Mouse (Mus musculus): Measurements from ENCODE around the gene Hivep2.

The Hivep2 gene

DNA sequence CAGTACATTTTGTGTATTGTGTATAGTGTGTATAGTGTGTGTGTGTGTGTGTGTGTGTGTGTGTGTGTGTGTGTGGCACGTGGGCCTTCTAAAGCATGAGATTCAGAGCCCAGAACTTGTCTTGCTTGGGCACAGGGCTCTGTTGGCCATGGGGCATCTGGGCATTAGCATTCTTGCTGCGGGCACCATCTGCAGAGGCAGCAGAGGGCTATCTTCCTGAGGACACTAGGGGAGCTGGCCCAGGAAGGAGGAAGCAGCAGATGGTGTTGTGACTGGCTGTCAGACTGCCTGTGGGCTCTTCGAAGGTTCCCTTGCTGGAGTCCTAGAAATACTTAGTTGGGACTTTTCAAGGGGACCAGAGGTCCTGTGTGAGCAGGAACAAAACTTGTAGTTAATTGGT is 116.4 kb downstream of the Hivep2 start:
- no peak for DNase-seq (ENCODE audit: low spot score)

GRCm38 (mm10) chr10:14085241-14085659 is 119.4 kb downstream of the Hivep2 start:
- no peak for DNase-seq (ENCODE audit: low spot score)

- no peak for DNase-seq (ENCODE audit: low spot score)
Measured at GRCm38 (mm10) chr10:14085882-14086515, 120.1 kb downstream of the Hivep2 start.

DNA sequence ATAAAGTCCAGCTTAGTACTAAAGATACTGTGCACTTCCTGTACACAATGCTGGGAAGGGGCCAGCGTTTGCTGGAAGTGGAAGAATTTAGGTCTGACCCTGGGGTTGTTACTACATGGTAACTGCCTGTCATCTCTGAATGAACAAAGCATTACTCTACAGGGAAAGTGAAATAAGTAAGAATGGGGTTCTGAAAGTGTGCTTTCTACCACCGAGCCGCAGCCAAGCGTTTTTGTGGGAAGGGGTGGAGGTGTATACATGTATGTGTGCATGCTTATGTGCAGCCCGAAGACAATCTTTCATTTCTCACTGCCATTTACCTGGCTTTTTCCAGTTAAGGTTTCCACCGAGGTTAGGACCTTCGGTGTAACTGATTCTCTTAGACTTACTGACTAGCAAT is 121.4 kb downstream of the Hivep2 start:
- DNase-seq (ENCODE audit: low spot score) = no peak

GRCm38 (mm10) chr10:14089488-14089887 is 123.6 kb downstream of the Hivep2 start:
- peak; percentile 53 for DNase-seq (ENCODE audit: low spot score)

GRCm38 (mm10) chr10:14094033-14094432 is 128.2 kb downstream of the Hivep2 start:
- DNase-seq (ENCODE audit: low spot score) = no peak

DNA sequence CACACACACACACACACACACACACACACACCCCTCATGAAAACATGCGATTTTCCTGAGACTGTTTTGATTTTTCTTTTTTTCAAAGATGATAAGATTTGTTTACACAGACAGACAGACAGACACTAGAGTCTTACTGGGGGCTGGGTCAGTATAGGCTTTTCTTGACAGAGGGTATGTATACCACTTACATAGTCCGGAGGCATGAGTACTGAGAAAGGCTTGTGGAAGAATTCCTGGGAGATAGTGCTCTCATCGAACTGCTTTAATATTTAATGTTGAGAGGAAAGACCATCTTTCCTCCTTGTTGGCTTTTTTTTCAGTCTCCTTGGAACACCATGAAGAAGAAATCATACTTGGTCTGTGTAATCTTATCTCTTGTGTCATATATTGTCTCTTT is 130.2 kb downstream of the Hivep2 start:
- DNase-seq (ENCODE audit: low spot score) = peak; percentile 10

GRCm38 (mm10) chr10:14099182-14099581 is 133.3 kb downstream of the Hivep2 start:
- no peak for DNase-seq (ENCODE audit: low spot score)

DNA sequence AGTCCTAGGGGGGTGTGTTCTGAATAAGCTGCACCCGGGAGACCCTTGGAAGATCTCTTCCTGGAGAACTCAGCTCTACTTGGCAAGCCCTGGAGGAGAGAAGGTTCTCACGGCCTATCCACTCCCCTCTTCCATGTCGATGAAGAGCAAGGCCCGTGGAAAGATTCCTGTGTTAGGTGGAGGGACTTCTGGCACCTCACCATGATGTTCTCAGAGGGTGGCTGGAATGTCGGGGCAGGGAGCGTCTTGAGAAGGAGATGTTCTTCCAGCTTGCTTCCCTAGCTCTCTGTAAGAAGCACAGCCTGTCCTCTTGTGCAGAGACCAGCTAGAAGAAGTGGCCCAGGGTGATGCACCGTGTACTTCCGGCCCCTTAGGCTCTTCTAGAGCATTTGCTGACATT is 134.2 kb downstream of the Hivep2 start:
- no peak for DNase-seq (ENCODE audit: low spot score)

GRCm38 (mm10) chr10:14100847-14101246 is 135.0 kb downstream of the Hivep2 start:
- DNase-seq (ENCODE audit: low spot score) = no peak

- no peak for DNase-seq (ENCODE audit: low spot score)
Measured at GRCm38 (mm10) chr10:14101966-14102365, 136.1 kb downstream of the Hivep2 start.

- peak; percentile 41 for DNase-seq (ENCODE audit: low spot score)
Measured at GRCm38 (mm10) chr10:14107980-14108671, 142.3 kb downstream of the Hivep2 start.

DNA sequence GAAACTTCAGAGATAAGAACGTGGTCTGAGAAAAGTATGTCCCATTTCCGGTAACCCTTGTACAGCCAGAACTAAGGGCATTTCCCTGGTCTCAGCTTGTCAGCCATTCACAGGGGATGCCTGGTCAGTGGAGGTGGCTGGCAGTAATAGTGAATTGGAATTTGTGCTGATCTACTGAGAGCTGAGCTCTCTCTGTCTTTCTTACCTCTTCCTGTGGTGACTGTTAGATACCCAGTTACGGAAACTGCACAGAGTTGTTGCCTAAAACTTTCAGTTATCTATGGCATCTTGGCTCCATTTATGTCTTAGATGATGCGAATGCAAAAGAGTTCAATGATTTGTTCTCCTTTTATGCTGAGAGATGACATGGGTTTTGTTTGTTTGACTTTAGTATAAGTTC is 150.0 kb downstream of the Hivep2 start:
- no peak for DNase-seq (ENCODE audit: low spot score)

DNA sequence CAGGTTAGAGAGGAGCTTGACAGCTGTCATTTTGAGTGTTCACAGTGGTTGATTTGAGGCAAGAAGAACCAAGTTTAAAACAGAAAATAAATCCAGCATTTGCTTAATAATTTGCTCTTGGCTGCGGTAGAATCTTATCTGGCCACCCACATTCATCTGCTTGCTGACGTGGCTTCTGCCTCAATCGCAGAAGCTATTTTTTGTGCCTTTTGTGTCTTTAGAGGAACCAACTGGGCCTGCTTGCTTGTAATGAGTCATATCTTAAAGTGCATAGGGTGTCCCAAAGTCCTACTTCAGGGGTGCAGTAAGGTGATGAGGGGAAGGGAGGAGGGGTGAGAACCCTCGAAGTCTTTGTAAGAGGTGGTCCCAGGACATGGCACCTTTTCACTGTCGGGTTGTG is 151.1 kb downstream of the Hivep2 start:
- DNase-seq (ENCODE audit: low spot score) = no peak

- DNase-seq (ENCODE audit: low spot score) = no peak
Measured at GRCm38 (mm10) chr10:14119201-14119600, 153.3 kb downstream of the Hivep2 start.

DNA sequence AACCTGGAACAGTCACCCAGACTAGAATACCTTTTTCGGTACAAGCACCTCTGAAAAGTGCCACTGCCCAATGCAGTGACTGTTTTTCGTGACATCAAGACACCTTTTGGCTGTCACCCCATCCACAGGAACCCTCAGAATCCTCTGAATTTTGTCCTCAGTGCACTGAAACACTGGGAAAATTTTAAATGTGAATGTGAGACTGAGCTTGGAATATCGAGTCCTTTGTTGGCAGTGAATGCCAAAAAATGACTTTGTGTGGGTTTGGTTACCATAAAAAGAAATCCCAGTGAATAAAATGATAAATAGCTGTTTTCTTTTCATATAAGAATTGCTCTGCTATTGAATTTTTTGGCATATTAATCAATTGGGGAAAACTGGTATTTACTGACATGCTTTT is 154.6 kb downstream of the Hivep2 start:
- DNase-seq (ENCODE audit: low spot score) = no peak

- DNase-seq (ENCODE audit: low spot score) = no peak
Measured at GRCm38 (mm10) chr10:14127826-14128225, 162.0 kb downstream of the Hivep2 start.

- DNase-seq (ENCODE audit: low spot score) = no peak
Measured at GRCm38 (mm10) chr10:14130270-14130669, 164.4 kb downstream of the Hivep2 start.

DNA sequence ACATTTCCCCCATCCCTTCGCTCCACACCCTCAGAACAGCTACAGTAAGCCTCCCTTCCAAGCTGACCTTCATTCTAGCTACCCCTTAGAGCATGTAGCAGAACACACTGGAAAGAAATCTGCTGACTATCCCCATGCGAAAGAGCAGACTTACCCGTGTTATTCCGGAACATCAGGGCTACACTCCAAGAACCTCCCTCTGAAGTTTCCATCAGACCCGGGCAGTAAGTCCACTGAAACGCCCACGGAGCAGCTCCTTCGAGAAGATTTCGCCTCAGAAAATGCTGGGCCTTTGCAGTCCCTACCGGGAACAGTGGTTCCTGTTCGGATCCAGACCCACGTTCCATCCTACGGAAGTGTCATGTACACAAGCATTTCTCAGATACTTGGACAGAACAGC is 165.4 kb downstream of the Hivep2 start:
- DNase-seq (ENCODE audit: low spot score) = no peak

- no peak for DNase-seq (ENCODE audit: low spot score)
Measured at GRCm38 (mm10) chr10:14132061-14132460, 166.2 kb downstream of the Hivep2 start.

DNA sequence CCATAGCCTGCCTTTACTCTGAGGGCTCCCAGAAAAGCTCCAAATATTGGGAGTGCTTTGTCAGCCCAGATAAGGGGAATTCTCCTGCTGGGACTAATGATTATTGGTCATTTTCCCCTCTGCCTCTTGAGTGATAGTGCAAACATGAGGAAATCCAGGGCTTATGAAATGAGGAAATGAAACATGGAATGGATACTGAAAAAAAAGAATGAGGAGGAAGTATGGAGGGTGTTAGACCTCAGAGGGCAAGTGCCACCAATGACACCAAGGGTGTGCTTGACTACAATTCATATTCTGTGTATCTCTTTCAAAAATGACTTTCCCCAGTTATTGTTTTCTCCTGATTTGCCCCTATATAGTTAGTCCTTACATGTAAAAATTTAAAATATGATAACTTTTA is 167.1 kb downstream of the Hivep2 start:
- no peak for DNase-seq (ENCODE audit: low spot score)

- no peak for DNase-seq (ENCODE audit: low spot score)
Measured at GRCm38 (mm10) chr10:14138663-14139062, 172.8 kb downstream of the Hivep2 start.

DNA sequence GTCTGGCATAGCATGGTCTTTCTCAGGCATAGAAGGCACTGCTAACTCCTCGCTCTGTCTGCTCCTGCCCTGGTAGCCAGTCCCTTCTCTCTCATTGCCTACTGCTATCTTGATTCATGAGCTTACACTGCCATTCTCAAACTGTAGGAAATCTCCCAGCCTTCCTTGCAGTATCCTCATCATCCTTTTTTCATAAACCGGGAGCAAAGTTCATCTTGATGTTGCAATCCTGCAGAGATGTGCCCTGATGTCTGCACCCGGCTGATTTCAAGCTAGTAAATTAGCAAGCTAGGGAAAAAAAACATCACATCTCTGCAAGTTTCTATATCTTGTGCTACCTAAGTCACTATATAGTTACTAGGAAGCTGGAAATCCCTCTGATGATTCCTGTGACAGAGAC is 179.0 kb downstream of the Hivep2 start:
- no peak for DNase-seq (ENCODE audit: low spot score)

GRCm38 (mm10) chr10:14164829-14165228 is 199.0 kb downstream of the Hivep2 start:
- DNase-seq (ENCODE audit: low spot score) = peak; percentile 6
